Mouse (Mus musculus): ENCODE measurements at regions not wholly inside any gene's neighbourhood (a gene's known extent, or its start where the extent isn't known, plus 50 kb on each side); places are given as distances from the start of the nearest gene placed in this dataset.

GRCm38 (mm10) chr3:125279007-125279406, 124.9 kb upstream of the Ndst4 start:
- Histone ChIP-seq H3K27me3 (ENCODE audit: control insufficient read depth, insufficient read depth, low read length) (no peaks in the 10 kb centered on the region), H3K4me2 (ENCODE audit: low read depth, low read length) (no peak overlapping the region), H3K27ac (replicated peaks; ENCODE audit: low read depth, low read length) (no peak overlapping the region), H3K9me3 (replicated peaks; ENCODE audit: control insufficient read depth, low read length) (no peaks in the 10 kb centered on the region), H3K4me3 (ENCODE audit: low read depth, low read length) (no peak overlapping the region), H3K36me3 (replicated peaks; ENCODE audit: control insufficient read depth, insufficient read depth, low read depth, low read length) (no peaks in the 10 kb centered on the region), H3K4me1 (ENCODE audit: control insufficient read depth, insufficient read depth, low read length) (no peaks in the 10 kb centered on the region), H3K9ac (replicated peaks; ENCODE audit: low read length) (no peak overlapping the region)
- no peak for ATAC-seq (replicated peaks; ENCODE audit: insufficient number of reproducible peaks, low FRiP score, low TSS enrichment, low read depth)
- 86% methylated on average over 2 of the region's 2 CpGs for WGBS
- no peak for DNase-seq (ENCODE audit: low spot score)

- Histone ChIP-seq H3K4me1 (ENCODE audit: control insufficient read depth, insufficient read depth, low read length) (no peaks in the 10 kb centered on the region), H3K36me3 (replicated peaks; ENCODE audit: control insufficient read depth, insufficient read depth, low read depth, low read length) (no peaks in the 10 kb centered on the region), H3K4me2 (ENCODE audit: low read depth, low read length) (no peak overlapping the region), H3K9me3 (replicated peaks; ENCODE audit: control insufficient read depth, low read length) (no peaks in the 10 kb centered on the region), H3K27me3 (ENCODE audit: control insufficient read depth, insufficient read depth, low read length) (no peaks in the 10 kb centered on the region), H3K27ac (replicated peaks; ENCODE audit: low read depth, low read length) (no peak overlapping the region), H3K4me3 (ENCODE audit: low read depth, low read length) (no peak overlapping the region), H3K9ac (replicated peaks; ENCODE audit: low read length) (no peak overlapping the region)
- DNase-seq (ENCODE audit: low spot score): no peak
- ATAC-seq (replicated peaks; ENCODE audit: insufficient number of reproducible peaks, low FRiP score, low TSS enrichment, low read depth): no peak
These were observed 124.3 kb upstream of the Ndst4 start for GRCm38 (mm10) chr3:125279610-125280009.

GRCm38 (mm10) chr3:125288598-125288997, 115.3 kb upstream of the Ndst4 start:
- no peak overlapping the region for H3K4me2 ChIP-seq (ENCODE audit: low read depth, low read length)
- no peak for DNase-seq (ENCODE audit: low spot score)
- H3K27ac ChIP-seq (replicated peaks; ENCODE audit: low read depth, low read length): no peak overlapping the region
- H3K4me1 ChIP-seq (ENCODE audit: control insufficient read depth, insufficient read depth, low read length): no peaks in the 10 kb centered on the region
- H3K9me3 ChIP-seq (replicated peaks; ENCODE audit: control insufficient read depth, low read length): no peaks in the 10 kb centered on the region
- no peak overlapping the region for H3K9ac ChIP-seq (replicated peaks; ENCODE audit: low read length)
- no peak for ATAC-seq (replicated peaks; ENCODE audit: insufficient number of reproducible peaks, low FRiP score, low TSS enrichment, low read depth)
- no peaks in the 10 kb centered on the region for H3K27me3 ChIP-seq (ENCODE audit: control insufficient read depth, insufficient read depth, low read length)
- no peak overlapping the region for H3K4me3 ChIP-seq (ENCODE audit: low read depth, low read length)
- H3K36me3 ChIP-seq (replicated peaks; ENCODE audit: control insufficient read depth, insufficient read depth, low read depth, low read length): no peaks in the 10 kb centered on the region
- 61% methylated on average over 1 of the region's 1 CpGs for WGBS

- no peak for DNase-seq (ENCODE audit: low spot score)
- 60% methylated on average over 3 of the region's 3 CpGs for WGBS
These were observed 114.4 kb upstream of the Ndst4 start for GRCm38 (mm10) chr3:125289355-125289933.

GRCm38 (mm10) chr3:125306675-125307074, 97.2 kb upstream of the Ndst4 start:
- no peaks in the 10 kb centered on the region for H3K9me3 ChIP-seq (replicated peaks; ENCODE audit: control insufficient read depth, low read length)
- H3K27me3 ChIP-seq (ENCODE audit: control insufficient read depth, insufficient read depth, low read length): no peaks in the 10 kb centered on the region
- ATAC-seq (replicated peaks; ENCODE audit: insufficient number of reproducible peaks, low FRiP score, low TSS enrichment, low read depth): no peak
- H3K9ac ChIP-seq (replicated peaks; ENCODE audit: low read length): no peak overlapping the region
- no peak overlapping the region for H3K27ac ChIP-seq (replicated peaks; ENCODE audit: low read depth, low read length)
- no peak for DNase-seq (ENCODE audit: low spot score)
- H3K4me1 ChIP-seq (ENCODE audit: control insufficient read depth, insufficient read depth, low read length): no peaks in the 10 kb centered on the region
- 81% methylated on average over 1 of the region's 1 CpGs for WGBS
- H3K4me3 ChIP-seq (ENCODE audit: low read depth, low read length): no peak overlapping the region
- no peak overlapping the region for H3K4me2 ChIP-seq (ENCODE audit: low read depth, low read length)
- no peaks in the 10 kb centered on the region for H3K36me3 ChIP-seq (replicated peaks; ENCODE audit: control insufficient read depth, insufficient read depth, low read depth, low read length)

More at GRCm38 (mm10) chr3:125289355-125289933, 114.4 kb upstream of the Ndst4 start:
- no peaks in the 10 kb centered on the region for H3K9me3 ChIP-seq (replicated peaks; ENCODE audit: control insufficient read depth, low read length)
- H3K4me1 ChIP-seq (ENCODE audit: control insufficient read depth, insufficient read depth, low read length): no peaks in the 10 kb centered on the region
- ATAC-seq (replicated peaks; ENCODE audit: insufficient number of reproducible peaks, low FRiP score, low TSS enrichment, low read depth): no peak
- no peak overlapping the region for H3K4me3 ChIP-seq (ENCODE audit: low read depth, low read length)
- H3K36me3 ChIP-seq (replicated peaks; ENCODE audit: control insufficient read depth, insufficient read depth, low read depth, low read length): no peaks in the 10 kb centered on the region
- H3K27me3 ChIP-seq (ENCODE audit: control insufficient read depth, insufficient read depth, low read length): no peaks in the 10 kb centered on the region
- H3K4me2 ChIP-seq (ENCODE audit: low read depth, low read length): no peak overlapping the region
- no peak overlapping the region for H3K9ac ChIP-seq (replicated peaks; ENCODE audit: low read length)
- H3K27ac ChIP-seq (replicated peaks; ENCODE audit: low read depth, low read length): no peak overlapping the region

- no peak overlapping the region for H3K27ac ChIP-seq (replicated peaks; ENCODE audit: low read depth, low read length)
- ATAC-seq (replicated peaks; ENCODE audit: insufficient number of reproducible peaks, low FRiP score, low TSS enrichment, low read depth) (no peak), DNase-seq (ENCODE audit: low spot score) (no peak)
- H3K27me3 ChIP-seq (ENCODE audit: control insufficient read depth, insufficient read depth, low read length): no peaks in the 10 kb centered on the region
- H3K9me3 ChIP-seq (replicated peaks; ENCODE audit: control insufficient read depth, low read length): no peaks in the 10 kb centered on the region
- H3K36me3 ChIP-seq (replicated peaks; ENCODE audit: control insufficient read depth, insufficient read depth, low read depth, low read length): no peaks in the 10 kb centered on the region
- H3K9ac ChIP-seq (replicated peaks; ENCODE audit: low read length): no peak overlapping the region
- no peak overlapping the region for H3K4me3 ChIP-seq (ENCODE audit: low read depth, low read length)
- H3K4me2 ChIP-seq (ENCODE audit: low read depth, low read length): no peak overlapping the region
- no peaks in the 10 kb centered on the region for H3K4me1 ChIP-seq (ENCODE audit: control insufficient read depth, insufficient read depth, low read length)
These were observed 76.8 kb upstream of the Ndst4 start for GRCm38 (mm10) chr3:125327079-125327478.

- H3K4me1 ChIP-seq (ENCODE audit: control insufficient read depth, insufficient read depth, low read length): no peaks in the 10 kb centered on the region
- no peak overlapping the region for H3K9ac ChIP-seq (replicated peaks; ENCODE audit: low read length)
- no peak overlapping the region for H3K4me3 ChIP-seq (ENCODE audit: low read depth, low read length)
- 79% methylated on average over 3 of the region's 3 CpGs for WGBS
- H3K36me3 ChIP-seq (replicated peaks; ENCODE audit: control insufficient read depth, insufficient read depth, low read depth, low read length): no peaks in the 10 kb centered on the region
- no peak overlapping the region for H3K27ac ChIP-seq (replicated peaks; ENCODE audit: low read depth, low read length)
- ATAC-seq (replicated peaks; ENCODE audit: insufficient number of reproducible peaks, low FRiP score, low TSS enrichment, low read depth): no peak
- DNase-seq (ENCODE audit: low spot score): no peak
- H3K9me3 ChIP-seq (replicated peaks; ENCODE audit: control insufficient read depth, low read length): no peaks in the 10 kb centered on the region
- no peaks in the 10 kb centered on the region for H3K27me3 ChIP-seq (ENCODE audit: control insufficient read depth, insufficient read depth, low read length)
- H3K4me2 ChIP-seq (ENCODE audit: low read depth, low read length): no peak overlapping the region
These were observed 66.5 kb upstream of the Ndst4 start for GRCm38 (mm10) chr3:125337423-125337822.

GRCm38 (mm10) chr3:125338178-125338692, 65.6 kb upstream of the Ndst4 start:
- Histone ChIP-seq H3K9me3 (replicated peaks; ENCODE audit: control insufficient read depth, low read length) (no peaks in the 10 kb centered on the region), H3K27me3 (ENCODE audit: control insufficient read depth, insufficient read depth, low read length) (no peaks in the 10 kb centered on the region), H3K4me3 (ENCODE audit: low read depth, low read length) (no peak overlapping the region), H3K4me2 (ENCODE audit: low read depth, low read length) (no peak overlapping the region), H3K27ac (replicated peaks; ENCODE audit: low read depth, low read length) (no peak overlapping the region), H3K9ac (replicated peaks; ENCODE audit: low read length) (no peak overlapping the region), H3K4me1 (ENCODE audit: control insufficient read depth, insufficient read depth, low read length) (no peaks in the 10 kb centered on the region), H3K36me3 (replicated peaks; ENCODE audit: control insufficient read depth, insufficient read depth, low read depth, low read length) (no peaks in the 10 kb centered on the region)
- WGBS: 43% methylated on average over 6 of the region's 6 CpGs
- DNase-seq (ENCODE audit: low spot score) (no peak), ATAC-seq (replicated peaks; ENCODE audit: insufficient number of reproducible peaks, low FRiP score, low TSS enrichment, low read depth) (no peak)

All from embryonic facial prominence, embryonic 11.5 days (tissue).